Mouse (Mus musculus) gastrocnemius, postnatal 36 days (tissue): ENCODE results near the gene Gpx8. TPM values are rescaled to one million over a fixed set of nuclear protein-coding genes. Genes with fewer than 3 reads are reported as not detected.

Experiments used
- microRNA-seq, 2 experiments: library from miRNA; unstranded; fragments of <30 nt; microRNA quantifications; one replicate each; pipeline ENCODE4 v1.2.0; 2021
- total RNA-seq, 2 experiments: library from RNA; stranded (reverse); gene quantifications; 2 replicates each; pipeline ENCODE4 v1.2.3; 2021

Gene Gpx8
- total RNA-seq, 2 experiments from 2014 or later: 7.6 to 7.7 TPM

Small RNAs within 50 kb of the gene (microRNA-seq; reads per million reads assigned to microRNA genes)
- gene Mir449a: 16.3 to 24.3 reads per million in 2 experiments
- gene Mir449b: 0 reads per million in 2 experiments
- gene Mir449c: 0 to 0.74 reads per million in 2 experiments

Other genes starting within 250 kb of the Gpx8 start
- 10 to 100 TPM; 34.2 to 42.7 TPM for gene Plpp1, start 245.6 kb downstream of the Gpx8 start, total RNA-seq
- gene Mtrex, start 119.0 kb downstream of the Gpx8 start, total RNA-seq: 10 to 100 TPM; 22.6 to 27.3 TPM
- gene Dhx29, start 119.0 kb downstream of the Gpx8 start, total RNA-seq: 10 to 100 TPM; 11.4 to 12.9 TPM
- gene Ccno, start 58.6 kb downstream of the Gpx8 start, total RNA-seq: not detected
- not detected for gene Mcidas, start 52.6 kb downstream of the Gpx8 start, total RNA-seq
- gene Cdc20b, start 11.3 kb downstream of the Gpx8 start, total RNA-seq: not detected
- under 1 TPM in 1 of 2 experiments, not detected in 1; 0.61 TPM for gene Gzma, start 54.6 kb upstream of the Gpx8 start, total RNA-seq
- gene Esm1, start 163.2 kb upstream of the Gpx8 start, total RNA-seq: under 1 TPM; 0.39 to 0.56 TPM
- gene Gzmk, start 179.5 kb upstream of the Gpx8 start, total RNA-seq: not detected
- gene BC067074, start 246.7 kb upstream of the Gpx8 start, total RNA-seq: 1 to 10 TPM in 1 of 2 experiments, under 1 TPM in 1; 0.69 to 1.4 TPM